Mouse (Mus musculus) midbrain, embryonic 16.5 days (tissue): ENCODE results near the gene Slc6a11. TPM values are rescaled to one million over a fixed set of nuclear protein-coding genes. Genes with fewer than 3 reads are reported as not detected.

Experiments
- ATAC-seq: fragments of 200-750 bp; cut with Nextera tagmentation; 2 replicates; pipeline ENCODE4 v1.8.0; 2017; ENCODE audit warnings: moderate TSS enrichment
- H3K27ac ChIP-seq: fragments of 300-500 bp; sonication (generic); 2 replicates; pipeline ENCODE4 v1.5.1; 2014; ENCODE audit warnings: mild to moderate bottlenecking, low read length, mixed read lengths
- H3K27me3 ChIP-seq: fragments of 300-500 bp; sonication (generic); 2 replicates; pipeline ENCODE4 v1.6.1; 2014; ENCODE audit warnings: low read depth, low read length, mixed read lengths; ENCODE audit not compliant: control insufficient read depth, insufficient read depth
- H3K36me3 ChIP-seq: fragments of 300-500 bp; sonication (generic); 2 replicates; pipeline ENCODE4 v1.6.1; 2014; ENCODE audit warnings: mild to moderate bottlenecking, low read length, moderate library complexity, mixed read lengths; ENCODE audit not compliant: control insufficient read depth, insufficient read depth
- H3K4me1 ChIP-seq: fragments of 300-500 bp; sonication (generic); 2 replicates; pipeline ENCODE4 v1.6.1; 2014; ENCODE audit warnings: mild to moderate bottlenecking, low read length, mixed read lengths; ENCODE audit not compliant: control insufficient read depth, insufficient read depth
- H3K4me2 ChIP-seq: fragments of 300-500 bp; sonication (generic); 2 replicates; pipeline ENCODE4 v1.6.1; 2014; ENCODE audit warnings: mild to moderate bottlenecking, low read length, mixed read lengths
- H3K4me3 ChIP-seq: fragments of 300-500 bp; sonication (generic); 2 replicates; pipeline ENCODE4 v1.5.1; 2014; ENCODE audit warnings: low read depth, mild to moderate bottlenecking, low read length, moderate library complexity, mixed read lengths
- H3K9ac ChIP-seq: fragments of 300-500 bp; sonication (generic); 2 replicates; pipeline ENCODE4 v1.6.1; 2014; ENCODE audit warnings: low read depth, low read length, mixed read lengths
- H3K9me3 ChIP-seq: fragments of 300-500 bp; sonication (generic); replicated peaks from 2 replicates; pipeline ENCODE4 v1.6.1; 2014; ENCODE audit warnings: mild to moderate bottlenecking, low read length, mixed read lengths; ENCODE audit not compliant: control insufficient read depth, poor library complexity, severe bottlenecking
- WGBS: fragments of 180-500 bp; shearing (Covaris S2); extraction: QIAGEN DNeasy Blood & Tissue Kit; methylation state at CpG from one replicate; pipeline ENCODE4 v1.1.7; 2014; 5-methylcytosine and 5-hydroxymethylcytosine counted together
- polyA plus RNA-seq: library from polyadenylated mRNA; unstranded; fragments of >200 nt; fragmentation: Nextera tagmentation; extraction: Ambion mirVana; gene quantifications from 2 replicates; pipeline ENCODE4 v1.2.1, GENCODE M21; 2015

The Slc6a11 gene
- polyA plus RNA-seq, 1 experiment from 2014 or later = 63.7 TPM

DNA sequence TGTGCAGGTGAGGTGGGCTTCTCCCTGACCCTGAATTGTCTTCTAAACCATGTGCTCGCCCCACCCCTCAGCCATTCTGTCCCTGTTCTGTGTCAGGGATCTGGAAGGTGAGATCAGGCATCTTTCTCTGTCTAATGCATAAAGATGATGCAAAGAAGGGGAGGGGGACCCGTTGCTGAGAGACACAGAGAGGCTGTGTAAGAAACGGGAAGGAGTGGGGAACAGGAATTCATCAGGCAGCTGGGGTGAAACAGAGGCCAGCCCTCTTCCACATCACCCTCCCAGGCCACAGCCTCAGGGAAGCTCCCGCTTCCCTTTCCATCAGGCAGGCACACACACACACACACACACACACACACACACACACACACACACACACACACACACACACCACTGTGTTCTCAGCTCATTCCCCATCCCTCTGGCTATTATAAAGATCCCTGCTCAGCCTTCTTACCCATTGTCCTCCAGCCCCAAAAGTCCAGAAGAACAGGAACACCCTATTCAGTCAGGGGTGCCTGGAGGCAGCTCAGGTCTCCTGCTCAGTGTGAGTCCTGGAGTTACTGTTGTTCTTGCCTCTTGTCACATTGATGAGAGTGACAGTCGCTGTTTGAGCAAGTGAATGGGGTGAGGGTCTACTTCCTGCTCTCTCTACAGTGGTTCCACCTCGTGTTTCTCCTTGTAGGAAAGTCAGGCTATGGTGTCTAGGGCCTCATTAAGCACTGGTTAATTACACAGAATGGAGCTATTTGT is 108.0 kb downstream of the Slc6a11 start:
- Histone ChIP-seq H3K9me3 (no peaks in the 10 kb centered on the region), H3K4me3 (no peak overlapping the region), H3K27me3 (no peaks in the 10 kb centered on the region), H3K4me1 (peaks cover 16% of the 10 kb centered on the region), H3K27ac (peak overlapping the region; percentile 64), H3K4me2 (no peak overlapping the region), H3K36me3 (no peaks in the 10 kb centered on the region), H3K9ac (peak overlapping the region; percentile 7; the same call in 1 of the 2 replicates)
- 19% methylated on average over 6 of the region's 6 CpGs for WGBS
- ATAC-seq = peak; percentile 61

GRCm38 (mm10) chr6:114245665-114246064 is 114.6 kb downstream of the Slc6a11 start:
- Histone ChIP-seq H3K36me3 (no peaks in the 10 kb centered on the region), H3K27ac (no peak overlapping the region), H3K9me3 (no peaks in the 10 kb centered on the region), H3K4me1 (peaks cover 5% of the 10 kb centered on the region), H3K4me2 (no peak overlapping the region), H3K4me3 (no peak overlapping the region), H3K9ac (no peak overlapping the region), H3K27me3 (no peaks in the 10 kb centered on the region; the same call in 1 of the 2 replicates)
- 72% methylated on average over 11 of the region's 11 CpGs for WGBS
- no peak for ATAC-seq

DNA sequence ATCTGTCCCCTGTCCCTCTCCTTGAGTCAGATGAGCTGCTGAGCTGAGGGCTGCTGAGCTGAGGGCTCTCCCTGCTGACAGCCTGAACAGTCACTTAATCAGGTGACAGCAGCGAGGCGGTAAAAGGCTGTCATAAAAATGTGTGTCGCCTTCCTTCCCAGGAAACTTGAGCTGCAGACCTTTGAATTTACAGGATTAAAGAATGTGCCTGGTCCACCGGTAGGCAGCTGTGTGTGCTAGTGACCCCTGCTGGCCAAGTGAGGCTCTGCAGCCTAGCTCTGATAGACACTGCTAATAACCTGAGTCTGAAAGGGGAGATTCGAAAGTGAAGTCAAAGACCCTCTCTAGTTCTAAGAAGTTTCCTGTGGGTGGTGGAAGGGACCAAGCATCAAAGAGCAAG is 119.3 kb downstream of the Slc6a11 start:
- peak; percentile 69 for ATAC-seq

GRCm38 (mm10) chr6:114254927-114255326 is 123.9 kb downstream of the Slc6a11 start:
- peaks cover 34% of the 10 kb centered on the region for H3K4me1 ChIP-seq
- no peaks in the 10 kb centered on the region for H3K9me3 ChIP-seq
- no peak overlapping the region for H3K4me2 ChIP-seq
- no peak for ATAC-seq
- no peak overlapping the region for H3K27ac ChIP-seq
- H3K4me3 ChIP-seq = no peak overlapping the region
- no peaks in the 10 kb centered on the region for H3K36me3 ChIP-seq
- WGBS = 73% methylated on average over 14 of the region's 14 CpGs
- H3K27me3 ChIP-seq = peaks cover 6% of the 10 kb centered on the region
- H3K9ac ChIP-seq = no peak overlapping the region

More for the DNA sequence above, 119.3 kb downstream of the Slc6a11 start:
- H3K9ac ChIP-seq = no peak overlapping the region
- no peaks in the 10 kb centered on the region for H3K36me3 ChIP-seq
- H3K4me2 ChIP-seq = no peak overlapping the region
- peaks cover 6% of the 10 kb centered on the region for H3K27me3 ChIP-seq
- H3K9me3 ChIP-seq = no peaks in the 10 kb centered on the region
- H3K4me3 ChIP-seq = no peak overlapping the region
- peak overlapping the region; percentile 69; the same call in 1 of the 2 replicates for H3K27ac ChIP-seq
- peaks cover 5% of the 10 kb centered on the region for H3K4me1 ChIP-seq
- WGBS = 7% methylated on average over 5 of the region's 5 CpGs

GRCm38 (mm10) chr6:114257762-114258361 is 126.8 kb downstream of the Slc6a11 start:
- Histone ChIP-seq H3K9me3 (no peaks in the 10 kb centered on the region), H3K4me2 (0 out of 2 replicates have a peak overlapping the region, but pooled peaks have one; percentile 13), H3K36me3 (no peaks in the 10 kb centered on the region), H3K4me1 (peaks cover 35% of the 10 kb centered on the region), H3K27ac (peak overlapping the region; percentile 87), H3K4me3 (no peak overlapping the region), H3K27me3 (no peaks in the 10 kb centered on the region), H3K9ac (peak overlapping the region; percentile 37; the same call in 1 of the 2 replicates)
- 75% methylated on average over 1 of the region's 1 CpGs for WGBS
- peak; percentile 80 for ATAC-seq

- Histone ChIP-seq H3K4me2 (no peak overlapping the region), H3K27ac (peak overlapping the region; percentile 87), H3K4me3 (no peak overlapping the region), H3K36me3 (no peaks in the 10 kb centered on the region), H3K9ac (no peak overlapping the region), H3K4me1 (peaks cover 35% of the 10 kb centered on the region), H3K27me3 (no peaks in the 10 kb centered on the region), H3K9me3 (no peaks in the 10 kb centered on the region)
- ATAC-seq = peak; percentile 37
- 19% methylated on average over 3 of the region's 3 CpGs for WGBS
Measured at GRCm38 (mm10) chr6:114258661-114259193, 127.7 kb downstream of the Slc6a11 start.

GRCm38 (mm10) chr6:114261609-114262008 is 130.6 kb downstream of the Slc6a11 start:
- Histone ChIP-seq H3K27me3 (no peaks in the 10 kb centered on the region), H3K36me3 (no peaks in the 10 kb centered on the region), H3K4me2 (no peak overlapping the region), H3K27ac (no peak overlapping the region; the same call in 1 of the 2 replicates), H3K4me3 (no peak overlapping the region), H3K9ac (no peak overlapping the region; the same call in 1 of the 2 replicates), H3K4me1 (peaks cover 43% of the 10 kb centered on the region), H3K9me3 (no peaks in the 10 kb centered on the region)
- 51% methylated on average over 6 of the region's 6 CpGs for WGBS
- peak; percentile 18; the same call in 1 of the 2 replicates for ATAC-seq

GRCm38 (mm10) chr6:114264010-114264409 is 133.0 kb downstream of the Slc6a11 start:
- Histone ChIP-seq H3K36me3 (no peaks in the 10 kb centered on the region), H3K9ac (no peak overlapping the region), H3K27ac (no peak overlapping the region), H3K9me3 (no peaks in the 10 kb centered on the region), H3K4me1 (peaks cover 20% of the 10 kb centered on the region), H3K4me2 (no peak overlapping the region), H3K27me3 (no peaks in the 10 kb centered on the region), H3K4me3 (no peak overlapping the region)
- no peak for ATAC-seq
- 57% methylated on average over 3 of the region's 3 CpGs for WGBS

GRCm38 (mm10) chr6:114264426-114264825 is 133.4 kb downstream of the Slc6a11 start:
- no peak overlapping the region for H3K9ac ChIP-seq
- WGBS = 60% methylated on average over 5 of the region's 5 CpGs
- no peak overlapping the region for H3K4me2 ChIP-seq
- 0 out of 2 replicates have a peak overlapping the region, but pooled peaks have one; percentile 2 for H3K27ac ChIP-seq
- H3K4me3 ChIP-seq = no peak overlapping the region
- no peaks in the 10 kb centered on the region for H3K9me3 ChIP-seq
- H3K36me3 ChIP-seq = no peaks in the 10 kb centered on the region
- no peak for ATAC-seq
- H3K27me3 ChIP-seq = no peaks in the 10 kb centered on the region
- peaks cover 18% of the 10 kb centered on the region for H3K4me1 ChIP-seq
